Mouse (Mus musculus) forebrain, embryonic 16.5 days (tissue): Measurements from ENCODE around the gene Rab11fip4. TPM values are rescaled to one million over a fixed set of nuclear protein-coding genes. Genes with fewer than 3 reads are reported as not detected.

Experiments used
- ATAC-seq: fragments of 200-750 bp; cut with Nextera tagmentation; 2 replicates; pipeline ENCODE4 v1.8.0; 2017; ENCODE audit warnings: mild to moderate bottlenecking, moderate library complexity
- H3K27ac ChIP-seq: fragments of 300-500 bp; sonication (generic); 2 replicates; pipeline ENCODE4 v1.5.1; 2014; ENCODE audit warnings: low read length, control low read depth
- H3K27me3 ChIP-seq: fragments of 300-500 bp; sonication (generic); replicated peaks from 2 replicates; pipeline ENCODE4 v1.6.1; 2014; ENCODE audit warnings: low read length; ENCODE audit not compliant: control insufficient read depth, insufficient read depth
- H3K36me3 ChIP-seq: fragments of 300-500 bp; sonication (generic); 2 replicates; pipeline ENCODE4 v1.6.1; 2014; ENCODE audit not compliant: control insufficient read depth, insufficient read depth
- H3K4me1 ChIP-seq: fragments of 300-500 bp; sonication (generic); replicated peaks from 2 replicates; pipeline ENCODE4 v1.6.1; 2014; ENCODE audit warnings: low read length; ENCODE audit not compliant: control insufficient read depth, insufficient read depth
- H3K4me2 ChIP-seq: fragments of 300-500 bp; sonication (generic); 2 replicates; pipeline ENCODE4 v1.6.1; 2014; ENCODE audit warnings: mild to moderate bottlenecking, low read length, control low read depth
- H3K4me3 ChIP-seq: fragments of 300-500 bp; sonication (generic); replicated peaks from 2 replicates; pipeline ENCODE4 v1.5.1; 2014; ENCODE audit warnings: mild to moderate bottlenecking, low read length, control low read depth
- H3K9ac ChIP-seq: fragments of 300-500 bp; sonication (generic); replicated peaks from 2 replicates; pipeline ENCODE4 v1.6.1; 2014; ENCODE audit warnings: low read depth, low read length, control low read depth
- H3K9me3 ChIP-seq: fragments of 300-500 bp; sonication (generic); 2 replicates; pipeline ENCODE4 v1.6.1; 2016; ENCODE audit warnings: low read length; ENCODE audit not compliant: control insufficient read depth
- WGBS: fragments of 180-500 bp; shearing (Covaris S2); extraction: QIAGEN DNeasy Blood & Tissue Kit; methylation state at CpG from one replicate; pipeline ENCODE4 v1.1.7; 2014; 5-methylcytosine and 5-hydroxymethylcytosine counted together
- polyA plus RNA-seq: library from polyadenylated mRNA; unstranded; fragments of >200 nt; fragmentation: Nextera tagmentation; extraction: Ambion mirVana; gene quantifications from 2 replicates; pipeline ENCODE4 v1.2.1, GENCODE M21; 2015

The Rab11fip4 gene
- polyA plus RNA-seq, 1 experiment from 2014 or later = 31.6 TPM

DNA sequence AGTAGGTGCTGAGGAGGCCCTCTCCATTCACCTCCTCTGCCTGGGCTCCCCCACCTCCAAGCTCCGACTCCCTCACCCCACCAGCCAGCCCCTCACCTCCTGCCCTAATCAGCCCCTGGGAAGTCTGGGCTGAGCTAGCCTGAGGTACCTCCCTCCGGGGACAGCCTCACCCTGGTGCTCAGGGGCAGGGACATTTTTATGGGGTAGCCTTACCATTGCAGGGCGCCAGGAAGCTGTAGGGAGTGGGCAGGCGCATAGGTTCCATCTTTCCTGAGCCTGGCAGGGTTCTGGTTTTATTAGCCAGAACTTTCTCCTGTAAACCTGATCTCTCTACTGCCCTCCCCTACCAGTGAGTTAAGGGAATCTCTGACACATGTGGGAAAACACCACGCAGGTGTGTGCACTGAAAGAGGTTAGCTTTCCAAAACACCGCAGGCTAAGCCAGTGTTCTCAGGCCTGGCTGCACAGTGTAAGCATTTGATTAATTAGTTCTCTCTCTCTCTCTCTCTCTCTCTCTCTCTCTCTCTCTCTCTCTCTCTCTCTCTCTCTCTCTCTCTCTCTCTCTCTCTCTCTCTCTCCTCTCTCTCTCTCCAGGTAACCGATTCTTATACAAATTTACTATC lies 38.9 kb downstream of the Rab11fip4 start:
- Histone ChIP-seq H3K9me3 (no peaks in the 10 kb centered on the region), H3K4me1 (no peaks in the 10 kb centered on the region), H3K36me3 (peaks cover 4% of the 10 kb centered on the region; the same call in 1 of the 2 replicates), H3K27ac (no peak overlapping the region), H3K4me3 (no peak overlapping the region), H3K27me3 (no peaks in the 10 kb centered on the region), H3K9ac (no peak overlapping the region), H3K4me2 (no peak overlapping the region)
- no peak for ATAC-seq
- WGBS = 79% methylated on average over 7 of the region's 7 CpGs

- no peak for ATAC-seq
- Histone ChIP-seq H3K36me3 (peaks cover 7% of the 10 kb centered on the region; the same call in 1 of the 2 replicates), H3K4me2 (no peak overlapping the region), H3K4me3 (no peak overlapping the region), H3K4me1 (no peaks in the 10 kb centered on the region), H3K9me3 (no peaks in the 10 kb centered on the region), H3K9ac (no peak overlapping the region), H3K27me3 (no peaks in the 10 kb centered on the region), H3K27ac (no peak overlapping the region)
- 32% methylated on average over 6 of the region's 6 CpGs for WGBS
These were observed 39.5 kb downstream of the Rab11fip4 start for GRCm38 (mm10) chr11:79630521-79630920.

DNA sequence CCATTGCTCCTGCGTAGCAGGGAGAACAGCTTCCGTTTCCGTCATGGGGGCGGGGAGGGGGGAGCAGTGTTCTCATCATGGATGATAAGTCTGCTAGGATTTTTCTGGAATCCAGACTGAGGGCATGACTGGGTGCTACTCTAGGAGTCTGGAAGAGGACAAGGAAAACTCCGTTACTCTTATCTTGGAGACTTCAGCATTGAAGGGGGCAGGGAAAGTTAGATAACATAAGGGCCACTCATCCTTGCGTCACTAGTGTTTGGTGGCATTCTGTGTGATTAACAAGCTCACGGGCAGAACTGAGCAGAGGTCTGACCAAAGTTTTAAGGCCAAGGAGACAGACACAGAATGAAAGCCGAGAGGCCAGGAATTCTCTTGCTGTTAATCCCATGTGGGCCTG lies 42.4 kb downstream of the Rab11fip4 start:
- no peak overlapping the region for H3K4me3 ChIP-seq
- no peak overlapping the region for H3K4me2 ChIP-seq
- no peaks in the 10 kb centered on the region for H3K9me3 ChIP-seq
- H3K27ac ChIP-seq = no peak overlapping the region
- H3K4me1 ChIP-seq = no peaks in the 10 kb centered on the region
- peaks cover 7% of the 10 kb centered on the region; the same call in 1 of the 2 replicates for H3K36me3 ChIP-seq
- H3K9ac ChIP-seq = no peak overlapping the region
- no peak for ATAC-seq
- no peaks in the 10 kb centered on the region for H3K27me3 ChIP-seq
- WGBS = 80% methylated on average over 8 of the region's 8 CpGs

DNA sequence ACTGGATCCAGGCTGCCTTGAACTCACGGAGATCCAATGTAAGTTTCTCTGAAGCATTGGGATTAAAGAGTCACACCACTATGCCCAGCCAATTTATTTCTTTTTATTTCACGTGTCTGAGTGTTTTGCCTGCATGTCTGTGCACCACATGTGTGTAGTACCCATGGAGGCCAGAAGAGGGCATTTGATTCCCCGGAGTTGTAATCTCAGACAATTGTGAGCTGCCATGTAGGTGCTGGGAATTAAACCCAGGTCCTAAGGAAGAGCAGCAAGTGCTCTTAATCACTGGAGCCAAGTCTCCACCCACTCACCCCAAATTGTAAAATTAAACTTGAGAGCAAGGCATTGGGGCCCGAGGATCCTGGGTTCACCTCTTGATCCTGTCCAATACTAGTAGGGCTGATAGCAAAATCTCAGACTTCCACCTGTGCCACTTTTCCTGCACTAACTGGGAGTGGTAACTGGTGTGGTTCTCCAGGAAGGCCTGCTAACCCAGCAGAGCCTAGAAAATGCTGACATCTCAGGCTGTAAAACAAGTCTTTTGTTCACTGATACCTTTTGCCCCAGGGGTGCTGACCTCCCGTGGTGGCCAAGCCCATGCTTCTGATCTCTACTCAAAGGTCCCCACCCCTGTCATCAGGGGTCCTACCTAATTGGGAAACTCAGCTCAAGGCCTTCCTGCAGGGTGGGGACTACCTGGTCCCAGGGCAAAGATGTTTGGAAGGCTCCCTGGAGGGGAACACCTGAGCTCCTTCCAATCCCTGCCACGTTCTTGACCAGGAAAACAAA lies 44.8 kb downstream of the Rab11fip4 start:
- no peak overlapping the region for H3K9ac ChIP-seq
- 85% methylated on average over 6 of the region's 6 CpGs for WGBS
- H3K4me3 ChIP-seq = no peak overlapping the region
- H3K27ac ChIP-seq = no peak overlapping the region
- ATAC-seq = no peak
- H3K9me3 ChIP-seq = no peaks in the 10 kb centered on the region
- H3K4me2 ChIP-seq = no peak overlapping the region
- peaks cover 7% of the 10 kb centered on the region; the same call in 1 of the 2 replicates for H3K36me3 ChIP-seq
- H3K4me1 ChIP-seq = no peaks in the 10 kb centered on the region
- H3K27me3 ChIP-seq = no peaks in the 10 kb centered on the region

DNA sequence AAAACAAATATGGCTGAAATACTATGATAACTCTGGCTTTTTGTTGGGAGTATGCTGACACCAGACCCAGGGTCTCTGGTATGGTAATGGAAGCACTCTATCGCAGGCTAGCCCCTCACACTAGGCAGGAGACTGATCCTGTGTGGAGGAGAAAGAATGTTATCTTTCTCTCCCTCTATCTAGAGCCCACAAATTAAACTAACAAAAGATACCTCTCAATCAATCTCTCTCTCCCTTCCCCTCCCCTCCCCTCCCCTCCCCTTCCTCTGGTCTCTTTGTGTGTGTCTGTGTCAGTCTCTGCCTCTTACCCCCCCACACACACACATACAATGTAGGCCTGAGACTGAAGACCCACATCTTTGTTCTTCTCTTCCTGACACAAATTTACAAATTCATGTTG lies 45.5 kb downstream of the Rab11fip4 start:
- Histone ChIP-seq H3K27ac (no peak overlapping the region), H3K9me3 (no peaks in the 10 kb centered on the region), H3K4me1 (no peaks in the 10 kb centered on the region), H3K4me3 (no peak overlapping the region), H3K4me2 (no peak overlapping the region), H3K27me3 (no peaks in the 10 kb centered on the region), H3K9ac (no peak overlapping the region), H3K36me3 (peaks cover 7% of the 10 kb centered on the region; the same call in 1 of the 2 replicates)
- no peak for ATAC-seq
- WGBS = 95% methylated on average over 1 of the region's 1 CpGs

- H3K27ac ChIP-seq = no peak overlapping the region
- no peaks in the 10 kb centered on the region for H3K4me1 ChIP-seq
- H3K9ac ChIP-seq = no peak overlapping the region
- no peak overlapping the region for H3K4me3 ChIP-seq
- H3K9me3 ChIP-seq = no peaks in the 10 kb centered on the region
- no peaks in the 10 kb centered on the region for H3K27me3 ChIP-seq
- no peak for ATAC-seq
- H3K4me2 ChIP-seq = no peak overlapping the region
- 0 out of 2 replicates have a peak, but pooled peaks cover 3% of the 10 kb centered on the region for H3K36me3 ChIP-seq
- WGBS = 45% methylated on average over 5 of the region's 5 CpGs
These were observed 47.7 kb downstream of the Rab11fip4 start for GRCm38 (mm10) chr11:79638691-79639090.

- Histone ChIP-seq H3K36me3 (no peaks in the 10 kb centered on the region), H3K4me3 (no peak overlapping the region), H3K4me2 (no peak overlapping the region), H3K27ac (no peak overlapping the region), H3K4me1 (peaks cover 15% of the 10 kb centered on the region), H3K27me3 (no peaks in the 10 kb centered on the region), H3K9me3 (no peaks in the 10 kb centered on the region), H3K9ac (no peak overlapping the region)
- WGBS = 69% methylated on average over 8 of the region's 8 CpGs
- ATAC-seq = no peak
These were observed 50.1 kb downstream of the Rab11fip4 start for GRCm38 (mm10) chr11:79640940-79641733.

DNA sequence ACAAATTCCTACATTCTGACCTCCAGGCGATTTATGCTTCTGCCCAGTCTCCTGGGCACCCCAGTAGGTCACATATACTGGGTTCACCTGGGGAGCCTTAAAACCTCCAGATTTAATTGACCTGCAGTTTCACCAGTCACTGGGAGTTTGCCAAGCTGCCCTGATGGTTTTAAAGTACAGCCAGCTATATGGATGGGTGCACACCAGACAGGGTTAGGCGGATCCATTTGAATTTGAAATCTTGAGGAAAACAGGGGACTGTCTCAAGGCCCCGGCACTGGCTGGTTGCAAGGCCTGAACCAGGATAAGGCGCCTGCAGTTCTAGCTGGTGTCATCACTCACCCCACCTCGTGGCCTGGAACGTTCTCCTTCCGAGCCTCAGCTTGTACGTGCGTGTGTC lies 52.7 kb downstream of the Rab11fip4 start:
- H3K27ac ChIP-seq = no peak overlapping the region
- no peak for ATAC-seq
- H3K4me2 ChIP-seq = no peak overlapping the region
- no peaks in the 10 kb centered on the region for H3K9me3 ChIP-seq
- peaks cover 25% of the 10 kb centered on the region for H3K4me1 ChIP-seq
- no peaks in the 10 kb centered on the region for H3K36me3 ChIP-seq
- H3K9ac ChIP-seq = no peak overlapping the region
- no peak overlapping the region for H3K4me3 ChIP-seq
- no peaks in the 10 kb centered on the region for H3K27me3 ChIP-seq
- WGBS = 82% methylated on average over 9 of the region's 9 CpGs

DNA sequence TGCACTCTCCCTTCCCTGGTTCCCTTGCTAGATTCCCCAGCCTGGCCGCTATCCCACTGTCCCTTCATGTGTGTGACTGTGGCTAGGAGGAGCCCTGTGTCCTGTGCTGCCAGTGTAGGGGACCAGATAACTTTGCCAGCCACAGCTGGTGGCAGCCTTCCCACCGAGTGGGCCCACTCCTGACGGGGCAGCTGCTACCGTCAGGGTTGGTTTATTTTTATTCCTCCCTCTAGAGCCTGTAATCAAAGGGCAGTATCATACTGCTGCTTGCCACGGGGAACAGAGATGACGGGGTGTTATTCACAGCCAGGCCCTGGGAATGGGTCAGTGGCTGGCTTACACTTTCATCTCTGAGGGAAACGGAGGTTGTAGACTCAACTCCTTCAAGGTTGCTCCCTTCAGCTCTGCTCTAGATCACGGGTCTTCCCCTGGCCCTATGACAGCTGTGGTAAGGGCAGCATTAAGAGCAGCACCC lies 53.7 kb downstream of the Rab11fip4 start:
- peak overlapping the region; percentile 30; the same call in 1 of the 2 replicates for H3K27ac ChIP-seq
- H3K4me3 ChIP-seq = no peak overlapping the region
- H3K36me3 ChIP-seq = no peaks in the 10 kb centered on the region
- no peak overlapping the region for H3K4me2 ChIP-seq
- peaks cover 25% of the 10 kb centered on the region for H3K4me1 ChIP-seq
- H3K27me3 ChIP-seq = no peaks in the 10 kb centered on the region
- H3K9ac ChIP-seq = no peak overlapping the region
- no peak for ATAC-seq
- 40% methylated on average over 8 of the region's 8 CpGs for WGBS
- no peaks in the 10 kb centered on the region for H3K9me3 ChIP-seq
